Mouse (Mus musculus) ES-E14 (cell line): ENCODE measurements around the gene Klhl10. TPM values are rescaled to one million over a fixed set of nuclear protein-coding genes. Genes with fewer than 3 reads are reported as not detected.

Experiments
- DNase-seq: peaks from one replicate; pipeline ENCODE4 v3.0.0-alpha.2; 2013; ENCODE audit warnings: low read depth, low spot score
- H3K27ac ChIP-seq: 2 replicates; pipeline ENCODE4 v1.5.1; 2012; ENCODE audit warnings: low read depth, mild to moderate bottlenecking, low read length, moderate library complexity, mixed read lengths; ENCODE audit not compliant: poor library complexity, insufficient read depth, severe bottlenecking
- H3K36me3 ChIP-seq: 2 replicates; pipeline ENCODE4 v1.6.1; 2012; ENCODE audit warnings: mild to moderate bottlenecking, low read length, moderate library complexity, mixed read lengths; ENCODE audit not compliant: control insufficient read depth, poor library complexity, insufficient read depth, severe bottlenecking
- H3K4me1 ChIP-seq, 2 experiments: fragments of 150-350 bp in 1 of 2; sonication (generic) in 1 of 2; 2 replicates each; pipeline ENCODE4 v1.6.1; 2012; ENCODE audit warnings: low read length in 2 of 2, mild to moderate bottlenecking in 1 of 2, mixed read lengths in 1 of 2; ENCODE audit not compliant: control insufficient read depth in 2 of 2, insufficient read depth in 2 of 2, poor library complexity in 1 of 2
- H3K4me3 ChIP-seq, 2 experiments: fragments of 150-350 bp in 1 of 2; sonication (generic) in 1 of 2; 2 replicates each; pipeline ENCODE4 v1.5.1; 2012; ENCODE audit warnings: low read length in 2 of 2, low read depth in 1 of 2, mild to moderate bottlenecking in 1 of 2, mixed read lengths in 1 of 2; ENCODE audit not compliant: insufficient read depth in 1 of 2, poor library complexity in 1 of 2, severe bottlenecking in 1 of 2
- H3K9ac ChIP-seq: 2 replicates; pipeline ENCODE4 v1.6.1; 2012; ENCODE audit warnings: low read depth, mild to moderate bottlenecking, low read length, mixed read lengths; ENCODE audit not compliant: poor library complexity, insufficient read depth, severe bottlenecking
- H3K9me3 ChIP-seq: fragments of 150-350 bp; sonication (generic); 2 replicates; pipeline ENCODE4 v1.6.1; 2012; ENCODE audit warnings: low read depth, mild to moderate bottlenecking, low read length; ENCODE audit not compliant: control insufficient read depth, insufficient read depth
- CHD2 ChIP-seq: IDR thresholded peaks from 2 replicates; pipeline ENCODE4 v1.6.1; 2014; ENCODE audit warnings: mild to moderate bottlenecking, low read depth, low read length, inconsistent platforms
- HCFC1 ChIP-seq: IDR thresholded peaks from 2 replicates; pipeline ENCODE4 v1.6.1; 2012; ENCODE audit warnings: low read length, inconsistent platforms, borderline replicate concordance; ENCODE audit not compliant: insufficient read depth
- MAFK ChIP-seq: IDR thresholded peaks from 2 replicates; pipeline ENCODE4 v1.6.1; 2014; ENCODE audit warnings: mild to moderate bottlenecking, low read depth, low read length, inconsistent platforms; ENCODE audit not compliant: insufficient read depth
- ZC3H11A ChIP-seq: IDR thresholded peaks from 2 replicates; pipeline ENCODE4 v1.6.1; 2012; ENCODE audit warnings: low read depth, mild to moderate bottlenecking, inconsistent platforms, low read length, borderline replicate concordance
- ZNF384 ChIP-seq: IDR thresholded peaks from 2 replicates; pipeline ENCODE4 v1.6.1; 2012; ENCODE audit warnings: low read depth, low read length, inconsistent platforms
- in situ Hi-C, 2 experiments: fragments of 600-800 bp; cut with MboI; formaldehyde crosslinking; loops; one replicate each; pipeline ENCODE4 v1.15.1; 2025; ENCODE audit warnings: low sequenced_read_pairs in 2 of 2, inconsistent platforms in 1 of 2; ENCODE audit not compliant: unreplicated experiment in 2 of 2
- total RNA-seq: library from RNA; depleted of rRNA; stranded (reverse); fragments of 300-350 nt; gene quantifications from 2 replicates; pipeline ENCODE4 v1.2.3, GENCODE M21; 2012; rRNA removed

The Klhl10 gene
- total RNA-seq, 1 experiment, result 1.7 TPM

GRCm38 (mm10) chr11:100500651-100501050 is 58.9 kb downstream of the Klhl10 start:
- no peak for DNase-seq
- H3K9ac ChIP-seq, result no peak overlapping the region
- H3K4me3 ChIP-seq, result no peak overlapping the region
- no peak overlapping the region for H3K27ac ChIP-seq
- H3K36me3 ChIP-seq, result peaks cover 81% of the 10 kb centered on the region
- in situ Hi-C loops, result no loop called here
- peaks cover 0 to 21% of the 10 kb centered on the region in 2 experiments; a peak in 3 of 4 replicates for H3K4me1 ChIP-seq
- no peak for TF ChIP-seq MAFK
- no peak for TF ChIP-seq ZC3H11A
- TF ChIP-seq CHD2, result no peak
- no peak for TF ChIP-seq ZNF384
- TF ChIP-seq HCFC1, result no peak
- no peaks in the 10 kb centered on the region for H3K9me3 ChIP-seq

- in situ Hi-C loops, result no loop called here
- Histone ChIP-seq H3K9ac (no peak overlapping the region), H3K27ac (no peak overlapping the region), H3K9me3 (no peaks in the 10 kb centered on the region), H3K4me3 (no peak overlapping the region), H3K36me3 (peaks cover 79% of the 10 kb centered on the region), H3K4me1 (peaks cover 0 to 23% of the 10 kb centered on the region in 2 experiments; a peak in 3 of 4 replicates)
- TF ChIP-seq ZC3H11A (no peak), HCFC1 (no peak), MAFK (no peak), CHD2 (no peak), ZNF384 (no peak)
- DNase-seq, result no peak
These were observed 59.6 kb downstream of the Klhl10 start for GRCm38 (mm10) chr11:100501321-100501720.

DNA sequence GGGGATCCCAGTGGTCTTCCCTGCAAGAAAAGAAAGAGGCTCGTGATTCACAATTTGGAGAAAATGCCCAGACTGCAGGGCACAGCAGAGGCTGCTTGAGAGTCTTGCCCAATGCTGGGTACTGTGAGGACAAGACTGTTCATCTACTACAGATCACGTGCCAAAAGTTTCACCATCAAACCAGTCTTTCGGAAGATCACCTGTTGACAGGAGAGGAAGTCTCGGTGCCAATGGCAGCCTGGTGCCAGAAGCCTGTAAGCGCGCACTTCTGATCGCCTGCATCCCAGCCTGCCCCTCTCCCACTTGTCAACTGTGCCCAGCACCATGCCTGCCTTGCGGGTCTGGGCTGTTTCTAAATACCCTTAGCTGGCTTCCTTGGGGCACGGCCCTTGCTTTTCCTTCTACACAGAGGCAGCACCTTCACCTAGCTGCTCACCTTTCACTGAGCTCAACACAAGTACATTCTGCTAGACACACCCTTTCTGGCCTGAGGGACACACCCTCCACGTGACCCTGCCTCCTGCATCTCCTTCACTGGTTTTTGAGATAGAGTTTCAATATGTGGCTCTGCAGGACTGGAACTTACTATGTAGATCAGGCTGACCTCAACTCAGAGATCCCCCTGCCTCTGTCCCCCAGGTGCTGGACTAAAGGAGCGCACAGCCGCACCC is 63.4 kb downstream of the Klhl10 start:
- Histone ChIP-seq H3K36me3 (peaks cover 71% of the 10 kb centered on the region), H3K27ac (no peak overlapping the region), H3K9ac (no peak overlapping the region), H3K4me3 (no peak overlapping the region), H3K9me3 (no peaks in the 10 kb centered on the region), H3K4me1 (peaks cover 0 to 23% of the 10 kb centered on the region in 2 experiments; a peak in 3 of 4 replicates)
- in situ Hi-C loops, result no loop called here
- TF ChIP-seq MAFK (no peak), CHD2 (no peak), ZNF384 (no peak), HCFC1 (no peak)
- DNase-seq, result no peak

- Histone ChIP-seq H3K36me3 (peaks cover 66% of the 10 kb centered on the region), H3K27ac (no peak overlapping the region)
- TF ChIP-seq MAFK (no peak), ZC3H11A (no peak), ZNF384 (no peak), CHD2 (no peak), HCFC1 (no peak)
These were observed 64.3 kb downstream of the Klhl10 start for GRCm38 (mm10) chr11:100505997-100506396.

More at GRCm38 (mm10) chr11:100505997-100506396, 64.3 kb downstream of the Klhl10 start:
- DNase-seq, result no peak
- no peaks in the 10 kb centered on the region for H3K9me3 ChIP-seq
- in situ Hi-C loops, result no loop called here
- no peak overlapping the region for H3K4me3 ChIP-seq
- H3K4me1 ChIP-seq, result peaks cover 0 to 22% of the 10 kb centered on the region in 2 experiments; a peak in 3 of 4 replicates
- no peak overlapping the region for H3K9ac ChIP-seq

Other genes starting within 250 kb of the Klhl10 start
- gene Krt9, start 248.7 kb upstream of the Klhl10 start, total RNA-seq, result 0.09 and 0.11 TPM in 2 replicates
- 2.1 and 2.3 TPM in 2 replicates for gene Krt14, start 234.4 kb upstream of the Klhl10 start, total RNA-seq
- gene Krt16, start 193.0 kb upstream of the Klhl10 start, total RNA-seq, result 0.31 and 0.69 TPM in 2 replicates
- gene Krt17, start 180.9 kb upstream of the Klhl10 start, total RNA-seq, result 3.2 and 8.5 TPM in 2 replicates
- 21.7 and 42.5 TPM in 2 replicates for gene Krt42, start 172.0 kb upstream of the Klhl10 start, total RNA-seq
- 322 and 326 TPM in 2 replicates for gene Eif1, start 122.0 kb upstream of the Klhl10 start, total RNA-seq
- 1.6 and 2.9 TPM in 2 replicates for gene Gast, start 107.5 kb upstream of the Klhl10 start, total RNA-seq
- 21.4 and 34.2 TPM in 2 replicates for gene Hap1, start 85.8 kb upstream of the Klhl10 start, total RNA-seq
- gene Jup, start 44.2 kb upstream of the Klhl10 start, total RNA-seq, result 97.6 and 101 TPM in 2 replicates
- 39.0 and 44.3 TPM in 2 replicates for gene P3h4, start 27.1 kb upstream of the Klhl10 start, total RNA-seq
- gene Fkbp10, start 26.2 kb upstream of the Klhl10 start, total RNA-seq, result 73.3 and 102 TPM in 2 replicates
- gene Nt5c3b, start 109 bp upstream of the Klhl10 start, total RNA-seq, result 27.1 and 27.4 TPM in 2 replicates
- 43.3 and 49.5 TPM in 2 replicates for gene Klhl11, start 30.8 kb downstream of the Klhl10 start, total RNA-seq
- gene Acly, start 86.1 kb downstream of the Klhl10 start, total RNA-seq, result 202 and 209 TPM in 2 replicates
- 2.3 and 3.4 TPM in 2 replicates for gene Ttc25, start 103.7 kb downstream of the Klhl10 start, total RNA-seq
- 9.4 and 11.9 TPM in 2 replicates for gene Cnp, start 133.0 kb downstream of the Klhl10 start, total RNA-seq
- 27.3 and 30.7 TPM in 2 replicates for gene Nkiras2, start 177.3 kb downstream of the Klhl10 start, total RNA-seq
- 139 and 208 TPM in 2 replicates for gene Dnajc7, start 178.3 kb downstream of the Klhl10 start, total RNA-seq